Mouse (Mus musculus): ENCODE results near the gene Aamdc.

Gene Aamdc

GRCm38 (mm10) chr7:97500555-97501209, 78.6 kb downstream of the Aamdc start:
- DNase-seq: no peak
